ENCODE assay signal across 24 mouse cellular contexts in genomic region chr3:84168943-84169342, GRCm38 (mm10). TPM values are rescaled to one million over a fixed set of nuclear protein-coding genes. Genes with fewer than 3 reads are reported as not detected.
DNase-seq lines count a peak whose midpoint lies in the region; ATAC-seq lines count a peak whose summit lies in the region.
"Had no signal": no experiment of that assay in that cellular context is flagged by ENCODE, and none has a peak within 500 bp of the region (broad histone marks: within the 10 kb centered on the region; RNA-seq: fewer than 3 reads in every experiment).

No protein-coding gene starts in this region.

- no peaks in the 10 kb centered on the region; the same call in 1 of the 2 replicates for H3K4me1 ChIP-seq in midbrain, embryonic 16.5 days (ENCODE audit: control insufficient read depth, insufficient read depth, low read length)
- H3K4me1 ChIP-seq: forebrain, embryonic 10.5 days; heart, embryonic 13.5 days had no signal

- intact Hi-C loops in left cerebral cortex, postnatal 25 days (cut with DNase I), result no loop called here

- H3K4me2 ChIP-seq in midbrain, embryonic 16.5 days (ENCODE audit: low read length), result no peak overlapping the region
- H3K4me2 ChIP-seq: forebrain, embryonic 13.5 days; heart, embryonic 13.5 days; hindbrain, embryonic 14.5 days had no signal

- no peak overlapping the region for H3K4me3 ChIP-seq in midbrain, embryonic 16.5 days (ENCODE audit: low read depth, low read length)
- H3K4me3 ChIP-seq: forebrain, embryonic 10.5 days; forebrain, embryonic 13.5 days; heart, embryonic 13.5 days had no signal

- H3K27ac ChIP-seq in midbrain, embryonic 16.5 days (ENCODE audit: low read length), result no peak overlapping the region
- H3K27ac ChIP-seq: forebrain, embryonic 10.5 days; forebrain, embryonic 13.5 days; heart, embryonic 13.5 days; hindbrain, embryonic 14.5 days; hindbrain, postnatal 0 days had no signal

- no peaks in the 10 kb centered on the region for H3K9me3 ChIP-seq in midbrain, embryonic 16.5 days (replicated peaks; ENCODE audit: control insufficient read depth, low read length, poor library complexity, severe bottlenecking)
- H3K9me3 ChIP-seq: forebrain, embryonic 10.5 days; forebrain, embryonic 13.5 days; heart, embryonic 13.5 days had no signal

- H3K9ac ChIP-seq in midbrain, embryonic 16.5 days (ENCODE audit: low read depth, low read length), result no peak overlapping the region
- H3K9ac ChIP-seq: forebrain, embryonic 13.5 days; heart, embryonic 13.5 days; hindbrain, embryonic 14.5 days had no signal

- H3K27me3 ChIP-seq in midbrain, embryonic 16.5 days (ENCODE audit: control insufficient read depth, insufficient read depth, low read depth, low read length), result no peaks in the 10 kb centered on the region
- H3K27me3 ChIP-seq: forebrain, embryonic 13.5 days; heart, embryonic 13.5 days had no signal

- 82% methylated on average over 6 of the region's 6 CpGs for whole genome bisulfite sequencing in midbrain, embryonic 16.5 days

- H3K36me3 ChIP-seq in midbrain, embryonic 16.5 days (ENCODE audit: control insufficient read depth, insufficient read depth, low read length), result peaks cover 30% of the 10 kb centered on the region

- ATAC-seq in granulocyte monocyte progenitor cell, adult 5-6 weeks (replicated peaks; ENCODE audit: poor library complexity, severe bottlenecking), result peak; percentile 64
- peak; percentile 74 for ATAC-seq in megakaryocyte progenitor cell, adult 5-6 weeks (replicated peaks; ENCODE audit: poor library complexity)
- no peak for ATAC-seq in midbrain, embryonic 16.5 days
- ATAC-seq: activated CD4-positive, CD25-positive, alpha-beta regulatory T cell, adult 4 months; forebrain, embryonic 13.5 days; forebrain, embryonic 16.5 days; hindbrain, postnatal 0 days had no signal

- DNase-seq in heart, adult 11 months, result peak; percentile 52
- DNase-seq in heart, adult 18-20 months, result no peak
- DNase-seq in 416B (ENCODE audit: low read depth), result peak; percentile 11
- no peak for DNase-seq in left cerebral cortex, postnatal 25 days (ENCODE audit: low spot score in 2 of 2)
- DNase-seq: adrenal gland, adult 8-10 months; adrenal gland, postnatal 25 days; cerebellum, adult 18-20 months; cerebellum, adult 9-10 months; cerebellum, postnatal 14 days; gastrocnemius, postnatal 14 days; heart, postnatal 14 days; heart, postnatal 4 days had no signal

RNA-seq across cellular contexts. Expression of gene Gm6525, which starts 5.0 kb away (rescaled TPM):
- total RNA-seq in heart, adult 18-20 months (2021), result not detected
- not detected in 2 replicates for total RNA-seq in granulocyte monocyte progenitor cell, adult 5-6 weeks (2014; fragmentation: Nextera tagmentation)
- 0.15 TPM in 1 of 2 replicates, not detected in the other for total RNA-seq in granulocyte monocyte progenitor cell, adult 5-6 weeks (2017)
- 0.27 TPM in 1 of 2 replicates, not detected in the other for total RNA-seq in megakaryocyte progenitor cell, adult 5-6 weeks (2015)
- total RNA-seq in megakaryocyte progenitor cell, adult 5-6 weeks (2017), result 0.54 and 1.1 TPM in 2 replicates
- 2.1 and 2.5 TPM in 2 replicates for polyA plus RNA-seq in midbrain, embryonic 16.5 days (2015; fragmentation: Nextera tagmentation; extraction: Ambion mirVana)
- total RNA-seq in left cerebral cortex, postnatal 25 days (2021), result not detected
- total RNA-seq: adrenal gland, adult 8-10 months; gastrocnemius, adult 18-20 months; gastrocnemius, postnatal 14 days; heart, adult 8-10 months; heart, postnatal 14 days; heart, postnatal 4 days; hindbrain, postnatal 0 days had no signal
- polyA plus RNA-seq: activated CD4-positive, CD25-positive, alpha-beta regulatory T cell, adult 4 months had no signal

RNA-seq across cellular contexts. Expression of gene Mnd1, which starts 13.4 kb away (rescaled TPM):
- 1 to 10 TPM; 2.7 to 2.8 TPM for total RNA-seq in heart, adult 18-20 months (2021)
- total RNA-seq in granulocyte monocyte progenitor cell, adult 5-6 weeks (2014; fragmentation: Nextera tagmentation), result 13.9 and 37.9 TPM in 2 replicates
- 32.1 and 43.3 TPM in 2 replicates for total RNA-seq in granulocyte monocyte progenitor cell, adult 5-6 weeks (2017)
- total RNA-seq in megakaryocyte progenitor cell, adult 5-6 weeks (2015), result 34.4 and 37.2 TPM in 2 replicates
- 38.1 and 43.0 TPM in 2 replicates for total RNA-seq in megakaryocyte progenitor cell, adult 5-6 weeks (2017)
- polyA plus RNA-seq in midbrain, embryonic 16.5 days (2015; fragmentation: Nextera tagmentation; extraction: Ambion mirVana), result 1.4 and 1.5 TPM in 2 replicates
- total RNA-seq in left cerebral cortex, postnatal 25 days (2021), result 1 to 10 TPM; 1.3 TPM

Comparison
In these comparisons a context has a peak if more than half of its experiments do, and no peak if none do; other contexts are left out.
1. DNase-seq: peak in heart, adult 11 months (single experiment) and 416B (single experiment); none in heart, adult 18-20 months (0 of 2) and left cerebral cortex, postnatal 25 days (0 of 2).